Mouse (Mus musculus): ENCODE measurements at regions not wholly inside any gene's neighbourhood (a gene's known extent, or its start where the extent isn't known, plus 50 kb on each side); places are given as distances from the start of the nearest gene placed in this dataset.

GRCm38 (mm10) chr17:84086394-84086793, 101.4 kb downstream of the Zfp36l2 start:
- Histone ChIP-seq H3K4me2 (no peak overlapping the region), H3K4me3 (replicated peaks) (no peak overlapping the region), H3K4me1 (replicated peaks) (peaks cover 10% of the 10 kb centered on the region; the same call in 1 of the 2 replicates), H3K27me3 (no peaks in the 10 kb centered on the region), H3K36me3 (no peaks in the 10 kb centered on the region), H3K27ac (no peak overlapping the region), H3K9me3 (replicated peaks) (no peaks in the 10 kb centered on the region), H3K9ac (no peak overlapping the region)
- DNase-seq (no peak), ATAC-seq (ENCODE audit: low read depth) (no peak)
- WGBS (ENCODE audit: insufficient replicate concordance) = 71% methylated on average over 12 of the region's 12 CpGs

DNA sequence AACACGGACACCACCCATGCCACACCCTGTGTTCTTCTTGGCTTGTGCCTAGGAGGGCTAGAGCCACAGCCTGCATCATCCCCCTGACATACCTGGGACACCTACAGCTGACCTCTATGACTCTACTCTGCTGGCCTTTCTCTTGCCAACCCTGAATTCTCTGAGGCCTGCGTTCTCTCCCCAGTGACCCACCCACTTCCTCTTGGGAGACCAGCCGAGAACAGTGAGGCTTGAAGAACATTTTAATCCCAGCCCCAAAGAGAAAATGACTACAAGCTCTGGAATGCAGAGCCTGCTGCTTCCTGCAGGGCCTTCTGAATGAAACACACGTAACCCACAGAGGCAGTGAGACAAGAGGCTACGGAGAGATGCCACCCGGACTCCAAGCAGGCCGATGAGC, 102.0 kb downstream of the Zfp36l2 start:
- DNase-seq (no peak), ATAC-seq (ENCODE audit: low read depth) (no peak)
- Histone ChIP-seq H3K36me3 (no peaks in the 10 kb centered on the region), H3K27me3 (no peaks in the 10 kb centered on the region), H3K4me3 (replicated peaks) (no peak overlapping the region), H3K9me3 (replicated peaks) (no peaks in the 10 kb centered on the region), H3K4me1 (replicated peaks) (peaks cover 10% of the 10 kb centered on the region; the same call in 1 of the 2 replicates), H3K4me2 (no peak overlapping the region), H3K9ac (no peak overlapping the region), H3K27ac (no peak overlapping the region)
- WGBS (ENCODE audit: insufficient replicate concordance) = 47% methylated on average over 7 of the region's 7 CpGs

- Histone ChIP-seq H3K27ac (no peak overlapping the region), H3K27me3 (no peaks in the 10 kb centered on the region), H3K4me3 (replicated peaks) (no peak overlapping the region), H3K9me3 (replicated peaks) (no peaks in the 10 kb centered on the region), H3K4me1 (replicated peaks) (peaks cover 10% of the 10 kb centered on the region; the same call in 1 of the 2 replicates), H3K36me3 (no peaks in the 10 kb centered on the region), H3K4me2 (no peak overlapping the region), H3K9ac (no peak overlapping the region)
- ATAC-seq (ENCODE audit: low read depth) (no peak), DNase-seq (no peak)
- WGBS (ENCODE audit: insufficient replicate concordance) = 71% methylated on average over 10 of the region's 10 CpGs
Measured at GRCm38 (mm10) chr17:84085232-84085631, 102.5 kb downstream of the Zfp36l2 start.

- no peak overlapping the region for H3K9ac ChIP-seq
- H3K27me3 ChIP-seq = no peaks in the 10 kb centered on the region
- WGBS (ENCODE audit: insufficient replicate concordance) = 54% methylated on average over 16 of the region's 16 CpGs
- DNase-seq (no peak), ATAC-seq (ENCODE audit: low read depth) (no peak)
- H3K9me3 ChIP-seq (replicated peaks) = no peaks in the 10 kb centered on the region
- H3K4me1 ChIP-seq (replicated peaks) = peaks cover 10% of the 10 kb centered on the region
- H3K36me3 ChIP-seq = no peaks in the 10 kb centered on the region
- H3K4me3 ChIP-seq (replicated peaks) = no peak overlapping the region
- H3K4me2 ChIP-seq = no peak overlapping the region
- no peak overlapping the region for H3K27ac ChIP-seq
Measured at GRCm38 (mm10) chr17:84083307-84084263, 104.2 kb downstream of the Zfp36l2 start.

- Histone ChIP-seq H3K27ac (no peak overlapping the region), H3K4me3 (replicated peaks) (no peak overlapping the region), H3K4me2 (no peak overlapping the region), H3K36me3 (no peaks in the 10 kb centered on the region), H3K27me3 (no peaks in the 10 kb centered on the region), H3K9me3 (replicated peaks) (no peaks in the 10 kb centered on the region), H3K9ac (no peak overlapping the region), H3K4me1 (replicated peaks) (peaks cover 10% of the 10 kb centered on the region)
- 71% methylated on average over 5 of the region's 5 CpGs for WGBS (ENCODE audit: insufficient replicate concordance)
- ATAC-seq (ENCODE audit: low read depth) (no peak), DNase-seq (no peak)
Measured at GRCm38 (mm10) chr17:84082571-84082970, 105.2 kb downstream of the Zfp36l2 start.

GRCm38 (mm10) chr17:84081751-84082352, 105.9 kb downstream of the Zfp36l2 start:
- Histone ChIP-seq H3K9me3 (replicated peaks) (no peaks in the 10 kb centered on the region), H3K4me2 (no peak overlapping the region), H3K27ac (no peak overlapping the region), H3K4me1 (replicated peaks) (peaks cover 10% of the 10 kb centered on the region), H3K9ac (no peak overlapping the region), H3K36me3 (no peaks in the 10 kb centered on the region), H3K4me3 (replicated peaks) (no peak overlapping the region), H3K27me3 (no peaks in the 10 kb centered on the region)
- ATAC-seq (ENCODE audit: low read depth) = no peak
- WGBS (ENCODE audit: insufficient replicate concordance) = 71% methylated on average over 8 of the region's 8 CpGs
- DNase-seq = no peak

DNA sequence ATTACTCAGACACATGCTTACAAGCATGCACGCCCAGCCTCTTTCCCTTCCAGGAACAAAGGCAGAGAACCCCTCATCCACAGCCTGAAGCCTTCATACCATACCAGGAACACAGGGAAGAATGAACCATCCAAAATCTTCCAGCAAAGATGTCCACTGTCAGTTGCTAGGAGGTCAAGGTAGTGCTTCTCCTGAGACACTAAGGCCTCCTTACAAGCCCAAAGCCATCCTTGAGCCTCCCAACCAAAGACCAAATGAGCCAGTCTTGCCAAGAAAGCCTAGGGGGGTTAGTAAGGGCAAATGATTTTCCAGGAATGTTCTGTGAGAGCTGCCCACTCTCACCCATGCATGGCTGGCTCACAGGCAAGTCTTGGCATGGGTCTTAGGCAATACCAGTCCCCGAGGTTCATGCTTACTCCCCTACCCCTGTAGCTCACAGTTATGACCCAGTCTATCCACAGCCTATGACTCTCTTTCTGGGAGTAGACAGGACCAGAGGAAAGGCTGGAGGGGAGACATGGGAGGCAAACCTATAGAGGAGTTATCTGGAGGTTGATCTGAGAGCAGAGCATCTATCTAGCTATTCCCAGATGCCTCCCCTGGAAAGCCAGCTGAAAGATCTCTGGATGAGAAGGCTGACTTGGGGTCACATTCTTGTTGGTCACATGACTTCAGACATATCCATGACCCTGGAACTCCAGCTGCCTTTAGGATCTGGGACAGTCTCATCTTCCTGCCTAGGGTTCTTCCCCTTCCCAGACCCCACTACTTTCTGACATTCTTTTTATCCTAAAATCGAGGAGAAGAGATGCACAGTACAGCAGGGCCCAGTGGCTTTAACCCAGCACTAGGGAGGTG, 112.4 kb downstream of the Zfp36l2 start:
- ATAC-seq (ENCODE audit: low read depth) = no peak

DNA sequence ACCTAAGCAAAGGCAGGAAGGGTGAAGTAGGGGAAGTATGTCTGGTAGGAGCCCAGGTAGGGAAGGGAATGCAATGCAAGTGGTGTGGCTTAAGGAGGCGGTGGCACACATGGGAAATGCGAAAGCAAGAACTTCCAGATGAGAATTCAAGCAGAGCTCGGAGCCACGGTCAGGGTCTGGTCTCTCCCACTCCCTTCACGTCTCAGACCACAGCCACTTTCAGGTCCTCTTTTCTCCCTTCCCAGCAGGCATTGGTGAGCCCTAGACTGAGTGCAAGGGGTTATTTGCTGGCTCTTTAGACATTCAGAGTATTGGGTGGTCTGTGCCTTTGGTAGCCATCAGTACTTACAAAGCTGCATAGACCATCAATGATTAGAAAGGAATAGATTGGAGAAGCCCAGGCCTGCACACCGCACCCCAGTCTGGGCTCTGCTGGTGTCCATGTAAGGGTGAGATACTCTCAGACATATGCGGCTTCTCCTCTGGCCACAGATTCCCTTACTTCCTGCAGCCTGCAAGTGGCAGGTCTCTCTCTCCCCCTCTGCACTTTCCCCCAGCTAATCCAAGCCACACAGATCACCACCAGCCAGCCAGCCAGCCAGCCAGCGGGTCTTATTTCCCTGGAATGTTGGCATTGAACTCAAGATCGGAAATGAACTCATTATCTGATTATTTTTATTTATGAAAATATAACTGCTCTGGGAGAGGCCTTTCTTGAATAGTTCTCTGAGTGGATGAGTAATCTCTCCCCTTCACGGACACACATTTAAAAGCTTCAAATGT, 113.6 kb downstream of the Zfp36l2 start:
- 48% methylated on average over 10 of the region's 10 CpGs for WGBS (ENCODE audit: insufficient replicate concordance)
- 0 out of 2 replicates have a peak, but pooled peaks cover 3% of the 10 kb centered on the region for H3K27me3 ChIP-seq
- no peak overlapping the region; the same call in 1 of the 2 replicates for H3K27ac ChIP-seq
- no peak overlapping the region for H3K4me3 ChIP-seq (replicated peaks)
- DNase-seq (no peak), ATAC-seq (ENCODE audit: low read depth) (no peak)
- H3K9me3 ChIP-seq (replicated peaks) = no peaks in the 10 kb centered on the region
- no peaks in the 10 kb centered on the region for H3K4me1 ChIP-seq (replicated peaks)
- no peaks in the 10 kb centered on the region for H3K36me3 ChIP-seq
- no peak overlapping the region for H3K4me2 ChIP-seq
- H3K9ac ChIP-seq = no peak overlapping the region

More for the DNA sequence above, 112.4 kb downstream of the Zfp36l2 start:
- Histone ChIP-seq H3K27me3 (0 out of 2 replicates have a peak, but pooled peaks cover 3% of the 10 kb centered on the region), H3K36me3 (no peaks in the 10 kb centered on the region), H3K9me3 (replicated peaks) (no peaks in the 10 kb centered on the region), H3K4me3 (replicated peaks) (no peak overlapping the region), H3K9ac (no peak overlapping the region), H3K4me2 (no peak overlapping the region), H3K4me1 (replicated peaks) (no peaks in the 10 kb centered on the region; the same call in 1 of the 2 replicates), H3K27ac (no peak overlapping the region)
- DNase-seq = no peak
- 45% methylated on average over 3 of the region's 3 CpGs for WGBS (ENCODE audit: insufficient replicate concordance)

- Histone ChIP-seq H3K27me3 (0 out of 2 replicates have a peak, but pooled peaks cover 3% of the 10 kb centered on the region), H3K36me3 (no peaks in the 10 kb centered on the region), H3K9ac (no peak overlapping the region), H3K4me2 (no peak overlapping the region), H3K4me3 (replicated peaks) (no peak overlapping the region), H3K27ac (no peak overlapping the region), H3K9me3 (replicated peaks) (no peaks in the 10 kb centered on the region), H3K4me1 (replicated peaks) (no peaks in the 10 kb centered on the region)
- no peak for ATAC-seq (ENCODE audit: low read depth)
- no peak for DNase-seq
- WGBS (ENCODE audit: insufficient replicate concordance) = 48% methylated on average over 4 of the region's 4 CpGs
Measured at GRCm38 (mm10) chr17:84072426-84073030, 115.2 kb downstream of the Zfp36l2 start.

- Histone ChIP-seq H3K36me3 (no peaks in the 10 kb centered on the region), H3K4me1 (replicated peaks) (no peaks in the 10 kb centered on the region), H3K4me2 (no peak overlapping the region), H3K9me3 (replicated peaks) (no peaks in the 10 kb centered on the region), H3K4me3 (replicated peaks) (no peak overlapping the region), H3K27me3 (0 out of 2 replicates have a peak, but pooled peaks cover 3% of the 10 kb centered on the region), H3K9ac (no peak overlapping the region), H3K27ac (no peak overlapping the region)
- DNase-seq (no peak), ATAC-seq (ENCODE audit: low read depth) (no peak)
- 68% methylated on average over 2 of the region's 2 CpGs for WGBS (ENCODE audit: insufficient replicate concordance)
Measured at GRCm38 (mm10) chr17:84071855-84072254, 115.9 kb downstream of the Zfp36l2 start.
